Mouse (Mus musculus) bone marrow, adult 2 months (tissue): ENCODE data around the gene Slc30a4.

Experiments used
- CTCF ChIP-seq: fragments of 200-500 bp; IDR thresholded peaks from 2 replicates; pipeline ENCODE4 v1.5.1; 2011; ENCODE audit warnings: low read length, control low read depth; ENCODE audit not compliant: control insufficient read depth, insufficient read depth
- POLR2A ChIP-seq: fragments of 200-500 bp; IDR thresholded peaks from 2 replicates; pipeline ENCODE4 v1.6.1; 2011; ENCODE audit warnings: low read depth, mild to moderate bottlenecking, control low read depth, low read length, borderline replicate concordance; ENCODE audit not compliant: control insufficient read depth

DNA sequence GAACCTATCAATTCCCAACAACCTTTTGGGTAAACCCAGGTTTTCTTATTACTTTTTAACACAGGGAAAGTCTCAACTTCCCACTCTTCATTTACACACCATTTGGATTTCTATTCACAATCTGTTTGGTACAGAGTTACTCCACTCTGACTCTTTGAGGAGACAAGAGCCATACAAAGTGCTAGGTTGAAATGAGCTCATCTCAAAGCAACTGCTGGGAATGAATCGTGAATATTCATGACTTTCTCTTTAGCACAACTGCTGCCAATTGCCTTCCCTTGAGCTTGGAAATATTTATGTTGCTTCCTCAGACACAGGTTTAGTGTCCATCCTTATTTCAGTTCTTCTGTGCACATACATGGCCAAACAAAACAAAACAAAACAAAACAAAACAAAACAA is 18.8 kb downstream of the Slc30a4 start:
- TF ChIP-seq POLR2A (no peak), CTCF (no peak)
